Mouse (Mus musculus) liver, postnatal 0 days (tissue): ENCODE measurements around the gene Hdac9.

ENCODE experiments used
- CTCF ChIP-seq: sonication (generic); IDR thresholded peaks from 2 replicates; pipeline ENCODE4 v1.5.1; 2016; ENCODE audit warnings: antibody characterized with exemption, low read depth
- EP300 ChIP-seq: IDR thresholded peaks from 2 replicates; pipeline ENCODE4 v1.6.1; 2016; ENCODE audit warnings: antibody characterized with exemption, low read depth, mild to moderate bottlenecking

DNA sequence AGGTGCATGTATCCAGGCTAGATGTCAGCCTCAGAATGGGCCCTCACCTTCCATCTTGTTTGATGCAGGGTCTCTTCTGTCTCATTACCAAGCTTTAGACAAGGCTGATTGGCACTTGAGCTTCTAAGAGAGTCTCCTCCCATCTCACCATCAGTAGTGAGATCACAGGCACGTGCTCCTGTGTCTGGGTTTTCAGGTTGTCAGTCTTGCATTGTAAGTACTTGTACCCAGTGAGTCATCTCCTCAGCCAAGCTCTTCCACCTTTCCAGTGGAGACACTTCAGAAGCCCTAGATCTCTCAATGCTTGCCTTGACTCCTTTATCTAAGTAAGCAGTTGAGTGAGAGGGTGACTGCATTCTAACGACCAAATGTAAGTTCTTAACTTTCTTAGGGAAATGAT, 242.7 kb downstream of the Hdac9 start:
- TF ChIP-seq EP300, result no peak
- TF ChIP-seq CTCF, result no peak
